In genomic region chr15:79576947-79577346, GRCm38 (mm10) we compare ENCODE assay signal across 31 mouse cellular contexts. TPM values are rescaled to one million over a fixed set of nuclear protein-coding genes. Genes with fewer than 3 reads are reported as not detected.
DNase-seq lines count a peak whose midpoint lies in the region; ATAC-seq and TF ChIP-seq lines count a peak whose summit lies in the region.
"Had no signal": no experiment of that assay in that cellular context is flagged by ENCODE, and none has a peak within 500 bp of the region (broad histone marks: within the 10 kb centered on the region; RNA-seq: fewer than 3 reads in every experiment).

No protein-coding gene starts in this region.

- TF ChIP-seq POLR2A in MEL (IDR thresholded peaks at IDR 0.05; ENCODE audit: control insufficient read depth in 1 of 2, insufficient read depth in 1 of 2, low read depth in 1 of 2, low read length in 2 of 2, poor library complexity in 1 of 2) = no peak

- no peak overlapping the region for H3K9ac ChIP-seq in MEL (ENCODE audit: control insufficient read depth, low read depth, low read length, poor library complexity, severe bottlenecking)
- H3K9ac ChIP-seq: embryonic facial prominence, embryonic 13.5 days; forebrain, embryonic 12.5 days; heart, embryonic 13.5 days; hindbrain, embryonic 14.5 days had no signal

- H3K79me2 ChIP-seq in MEL (ENCODE audit: control insufficient read depth, insufficient read depth, low read length, poor library complexity) = no peaks in the 10 kb centered on the region

- H3K36me3 ChIP-seq in MEL (ENCODE audit: control insufficient read depth in 1 of 2, insufficient read depth in 2 of 2, low read length in 2 of 2) = peaks cover 0 to 13% of the 10 kb centered on the region in 2 experiments; a peak in 2 of 4 replicates
- H3K36me3 ChIP-seq: embryonic facial prominence, embryonic 10.5 days; embryonic facial prominence, embryonic 13.5 days; forebrain, embryonic 12.5 days; heart, embryonic 13.5 days had no signal

- 0 out of 2 replicates have a peak overlapping the region, but pooled peaks have one; percentile 19 for H3K27ac ChIP-seq in layer of hippocampus, adult 2 months
- H3K27ac ChIP-seq in MEL (ENCODE audit: control insufficient read depth, low read depth, low read length) = peak overlapping the region; percentile 47
- H3K27ac ChIP-seq: embryonic facial prominence, embryonic 10.5 days; embryonic facial prominence, embryonic 13.5 days; forebrain, embryonic 12.5 days; gastrocnemius, adult 2 months; heart, embryonic 13.5 days; hindbrain, embryonic 14.5 days; hindbrain, postnatal 0 days had no signal

- no peak for TF ChIP-seq CTCF in layer of hippocampus, adult 2 months (conservative IDR thresholded peaks at IDR 0.05)
- TF ChIP-seq CTCF in MEL (IDR thresholded peaks at IDR 0.05 in 2 of 3, conservative IDR thresholded peaks at IDR 0.05 in 1 of 3; ENCODE audit: control insufficient read depth in 1 of 3, insufficient read depth in 1 of 3, low read depth in 2 of 3, low read length in 3 of 3, poor library complexity in 1 of 3, severe bottlenecking in 1 of 3) = no peak

- peak; percentile 37; the same call in 1 of the 2 replicates for ATAC-seq in megakaryocyte progenitor cell, adult 5-6 weeks (replicated peaks; ENCODE audit: poor library complexity)
- ATAC-seq: forebrain, embryonic 16.5 days; hindbrain, postnatal 0 days; Patski had no signal

- peaks cover 15% of the 10 kb centered on the region in 2 experiments for H3K4me1 ChIP-seq in MEL (ENCODE audit: control insufficient read depth in 1 of 2, insufficient read depth in 2 of 2, low read length in 2 of 2)
- H3K4me1 ChIP-seq: embryonic facial prominence, embryonic 10.5 days; embryonic facial prominence, embryonic 13.5 days; forebrain, embryonic 12.5 days; heart, embryonic 13.5 days had no signal

- TF ChIP-seq RAD21 in MEL (IDR thresholded peaks at IDR 0.05; ENCODE audit: low read depth, low read length) = no peak

- DNase-seq in layer of hippocampus, adult 2 months (ENCODE audit: low spot score in 2 of 2) = no peak
- DNase-seq in layer of hippocampus, adult 9-11 months = no peak
- DNase-seq in thymus, postnatal 25 days = peak; percentile 20
- no peak for DNase-seq in thymus, postnatal 10 days (ENCODE audit: low spot score in 2 of 2)
- DNase-seq in MEL (ENCODE audit: low read depth, low spot score) = peak; percentile 64
- DNase-seq in cerebellum, adult 9-11 months = no peak
- no peak for DNase-seq in right cerebral cortex, postnatal 10 days (ENCODE audit: low spot score in 2 of 2)
- DNase-seq: adrenal gland, postnatal 10 days; adrenal gland, postnatal 36 days; cerebellum, adult 18-20 months; cerebellum, adult 9-10 months; cerebellum, postnatal 25 days; embryo, embryonic 11 days; gastrocnemius, adult 2 months; gastrocnemius, postnatal 14 days; heart, adult 18-20 months; heart, postnatal 14 days; heart, postnatal 4 days had no signal

- H3K27me3 ChIP-seq in MEL (ENCODE audit: control insufficient read depth in 1 of 2, insufficient read depth in 2 of 2, low read length in 2 of 2) = no peaks in the 10 kb centered on the region
- H3K27me3 ChIP-seq: embryonic facial prominence, embryonic 13.5 days; forebrain, embryonic 12.5 days; heart, embryonic 13.5 days had no signal

- H3K4me3 ChIP-seq in layer of hippocampus, adult 2 months = no peak overlapping the region
- peak overlapping the region in 1 of 2 experiments; percentile 27; a peak in 1 of 4 replicates for H3K4me3 ChIP-seq in MEL (ENCODE audit: control insufficient read depth in 1 of 2, insufficient read depth in 1 of 2, low read depth in 2 of 2, low read length in 2 of 2)
- H3K4me3 ChIP-seq: embryonic facial prominence, embryonic 10.5 days; embryonic facial prominence, embryonic 13.5 days; erythroblast, embryonic 14.5 days; forebrain, embryonic 12.5 days; gastrocnemius, adult 2 months; heart, embryonic 13.5 days had no signal

- no peaks in the 10 kb centered on the region for H3K9me3 ChIP-seq in MEL (replicated peaks; ENCODE audit: insufficient read depth, low read length)
- H3K9me3 ChIP-seq: embryonic facial prominence, embryonic 10.5 days; embryonic facial prominence, embryonic 13.5 days; forebrain, embryonic 12.5 days; heart, embryonic 13.5 days had no signal

- TF ChIP-seq EP300 in MEL (IDR thresholded peaks at IDR 0.05; ENCODE audit: low read depth in 1 of 2, low read length in 2 of 2) = peak; percentile 17 to 32; a peak in 1 of 4 replicates

TF ChIP-seq in MEL, 35 proteins besides CTCF, POLR2A, EP300 and RAD21:
- TF ChIP-seq TCF12 (IDR thresholded peaks at IDR 0.05; ENCODE audit: low read depth, low read length) = peak; percentile 35; the same call in 1 of the 2 replicates
- no peak for TF ChIP-seq UBTF (IDR thresholded peaks at IDR 0.05; ENCODE audit: borderline replicate concordance, insufficient read depth, low read depth, low read length)
- no peak for TF ChIP-seq CHD1 (IDR thresholded peaks at IDR 0.05; ENCODE audit: low read depth, low read length)
- 0 out of 2 replicates have a peak, but pooled peaks have one; percentile 40 for TF ChIP-seq GATA1 (IDR thresholded peaks at IDR 0.05; ENCODE audit: low read depth, low read length)
- TF ChIP-seq ETS1 (IDR thresholded peaks at IDR 0.05; ENCODE audit: low read depth, low read length) = peak; percentile 59; the same call in 1 of the 2 replicates
- no peak for TF ChIP-seq USF2 (IDR thresholded peaks at IDR 0.05; ENCODE audit: borderline replicate concordance in 1 of 2, insufficient read depth in 1 of 2, low read depth in 1 of 2, low read length in 2 of 2)
- no peak for TF ChIP-seq SIN3A (IDR thresholded peaks at IDR 0.05; ENCODE audit: low read length)
- TF ChIP-seq MXI1 (IDR thresholded peaks at IDR 0.05; ENCODE audit: low read depth, low read length) = no peak; the same call in 1 of the 2 replicates
- TF ChIP-seq POLR2AphosphoS5 (IDR thresholded peaks at IDR 0.05; ENCODE audit: borderline replicate concordance, low read depth, low read length) = no peak
- TF ChIP-seq JUND (IDR thresholded peaks at IDR 0.05; ENCODE audit: low read depth, low read length) = no peak
- no peak for TF ChIP-seq MAZ (IDR thresholded peaks at IDR 0.05; ENCODE audit: low read depth, low read length)
- TF ChIP-seq BHLHE40 (IDR thresholded peaks at IDR 0.05; ENCODE audit: borderline replicate concordance, low read depth, low read length) = no peak
- no peak for TF ChIP-seq NELFE (IDR thresholded peaks at IDR 0.05; ENCODE audit: low read depth, low read length)
- TF ChIP-seq NRF1 (IDR thresholded peaks at IDR 0.05; ENCODE audit: insufficient read depth, low read depth, low read length, poor library complexity, severe bottlenecking) = no peak
- no peak for TF ChIP-seq MEF2A (IDR thresholded peaks at IDR 0.05; ENCODE audit: extremely low read depth, insufficient replicate concordance, low read depth, low read length, poor library complexity, severe bottlenecking)
- peak; percentile 45; the same call in 1 of the 2 replicates for TF ChIP-seq MAX (IDR thresholded peaks at IDR 0.05; ENCODE audit: low read length)
- TF ChIP-seq RCOR1 (IDR thresholded peaks at IDR 0.05; ENCODE audit: low read depth, low read length) = peak; percentile 27; the same call in 1 of the 2 replicates

RNA-seq across cellular contexts. Expression of gene Dmc1, which starts 28.0 kb away (rescaled TPM):
- total RNA-seq in layer of hippocampus, adult 2 months (2021) = 1 to 10 TPM in 1 of 2 experiments, under 1 TPM in 1; 0.79 to 1.3 TPM
- not detected in 2 replicates for total RNA-seq in MEL (2012; rRNA removed)
- not detected for polyA plus RNA-seq in MEL (2012; ENCODE audit: insufficient read depth in 1 of 2, insufficient read length in 2 of 2, low read depth in 1 of 2, low replicate concordance in 2 of 2, missing spikeins in 1 of 2)
- 3.4 and 3.5 TPM in 2 replicates for total RNA-seq in megakaryocyte progenitor cell, adult 5-6 weeks (2015)
- total RNA-seq in megakaryocyte progenitor cell, adult 5-6 weeks (2017) = 2.9 and 4.0 TPM in 2 replicates
- total RNA-seq: gastrocnemius, adult 2 months; heart, adult 18-20 months had no signal
- polyA plus RNA-seq: C2C12; CD4-positive, CD25-positive, alpha-beta regulatory T cell, adult 4 months; erythroblast, embryonic 14.5 days; inflammation-experienced regulatory T-cells, adult 6 months had no signal

RNA-seq across cellular contexts. Expression of gene Ddx17, which starts 30.4 kb away (rescaled TPM):
- total RNA-seq in layer of hippocampus, adult 2 months (2021) = 100 to 1,000 TPM; 322 to 329 TPM
- total RNA-seq in MEL (2012; rRNA removed) = 100 and 115 TPM in 2 replicates
- 100 to 1,000 TPM in 1 of 2 experiments, 10 to 100 TPM in 1; 85.4 to 148 TPM for polyA plus RNA-seq in MEL (2012; ENCODE audit: insufficient read depth in 1 of 2, insufficient read length in 2 of 2, low read depth in 1 of 2, low replicate concordance in 2 of 2, missing spikeins in 1 of 2)
- total RNA-seq in megakaryocyte progenitor cell, adult 5-6 weeks (2015) = 87.0 and 97.1 TPM in 2 replicates
- total RNA-seq in megakaryocyte progenitor cell, adult 5-6 weeks (2017) = 129 and 165 TPM in 2 replicates

Comparison
In these comparisons a context has a peak if more than half of its experiments do, and no peak if none do; other contexts are left out.
1. DNase-seq: peak in thymus, postnatal 25 days (single experiment) and MEL (single experiment); none in layer of hippocampus, adult 2 months (0 of 2), layer of hippocampus, adult 9-11 months (single experiment), thymus, postnatal 10 days (0 of 2), cerebellum, adult 9-11 months (single experiment) and right cerebral cortex, postnatal 10 days (0 of 2).